Mouse (Mus musculus) T-cell, adult 2 months (primary cell): ENCODE data around the gene Efna5.

Experiments
- DNase-seq: peaks from one replicate; pipeline ENCODE4 v3.0.0; 2022; ENCODE audit warnings: low spot score

The Efna5 gene

DNA sequence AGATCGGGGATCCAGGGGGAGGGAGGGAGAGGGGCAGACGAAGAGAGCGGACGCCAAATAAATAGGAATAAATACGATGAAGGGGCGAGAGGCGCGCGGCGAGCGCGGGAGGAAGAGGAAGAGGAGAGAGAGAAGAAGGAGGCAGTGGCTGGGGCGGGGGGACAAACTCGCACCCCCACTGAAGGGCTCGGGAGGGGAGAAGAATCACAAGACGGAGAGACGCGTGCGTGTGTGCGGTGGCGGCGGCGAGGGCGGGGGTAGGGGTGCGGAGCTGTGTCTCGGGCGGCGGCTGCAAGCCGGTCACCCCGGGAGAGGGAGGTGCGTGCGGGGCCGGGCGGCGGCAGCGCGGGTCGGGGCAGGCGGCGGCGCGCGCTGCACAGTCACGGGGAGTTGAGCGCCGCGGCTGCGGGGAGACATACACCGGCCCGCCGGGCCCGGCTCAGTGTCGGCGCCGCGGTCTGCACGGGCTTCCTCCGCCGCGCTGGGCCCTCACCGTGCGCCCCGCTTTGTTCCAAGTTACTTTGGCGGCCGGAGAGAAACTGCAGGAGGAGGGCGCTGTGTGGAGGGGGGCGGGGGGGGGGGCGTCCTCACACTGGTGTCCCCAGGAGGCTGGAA lies at the start of gene Efna5:
TSS of gene Efna5 (minus strand) at position 142 of the 615 bp plus-strand sequence.
- DNase-seq: peak; percentile 11

DNA sequence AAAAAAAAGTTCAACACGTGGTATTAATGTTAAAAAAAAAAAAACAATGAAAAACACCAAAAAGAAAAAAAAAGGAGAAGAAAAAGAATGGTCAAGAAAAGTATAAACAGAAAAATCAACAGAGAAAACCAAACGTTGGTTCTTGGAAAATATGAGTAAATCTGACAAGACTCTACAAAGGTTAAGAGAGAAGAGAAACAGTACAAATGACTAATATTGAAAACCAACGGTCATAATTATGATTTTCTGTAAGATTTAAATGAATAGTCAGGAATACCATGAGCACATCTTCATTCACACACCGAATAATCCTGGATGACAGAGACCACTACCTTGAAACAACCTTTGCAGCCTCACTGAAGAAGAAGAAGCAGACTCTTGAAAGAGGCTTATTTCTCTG lies 34.2 kb upstream of the Efna5 start:
- no peak for DNase-seq

GRCm38 (mm10) chr17:62905692-62906445 lies 24.8 kb upstream of the Efna5 start:
- no peak for DNase-seq

DNA sequence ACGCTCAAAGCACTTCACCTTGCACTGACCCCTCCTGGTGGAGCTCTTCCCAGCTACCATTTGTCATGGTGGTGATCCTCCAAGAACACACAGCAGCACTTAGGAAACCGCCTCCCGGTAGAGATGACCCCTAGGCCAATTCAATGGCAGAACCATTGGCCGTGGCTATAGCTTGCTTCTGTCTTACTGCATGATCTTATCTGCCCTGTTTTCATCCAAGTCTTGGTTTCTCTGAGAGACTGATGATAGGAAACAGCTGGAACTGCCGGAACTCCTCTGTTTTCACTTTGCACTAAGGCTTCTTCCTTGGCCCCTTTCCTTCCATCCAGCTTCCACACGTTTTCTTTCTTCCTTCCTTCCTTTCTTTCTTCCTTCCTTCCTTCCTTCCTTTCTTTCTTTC lies 17.9 kb upstream of the Efna5 start:
- no peak for DNase-seq

GRCm38 (mm10) chr17:62889991-62890390 lies 8.9 kb upstream of the Efna5 start:
- DNase-seq: no peak

DNA sequence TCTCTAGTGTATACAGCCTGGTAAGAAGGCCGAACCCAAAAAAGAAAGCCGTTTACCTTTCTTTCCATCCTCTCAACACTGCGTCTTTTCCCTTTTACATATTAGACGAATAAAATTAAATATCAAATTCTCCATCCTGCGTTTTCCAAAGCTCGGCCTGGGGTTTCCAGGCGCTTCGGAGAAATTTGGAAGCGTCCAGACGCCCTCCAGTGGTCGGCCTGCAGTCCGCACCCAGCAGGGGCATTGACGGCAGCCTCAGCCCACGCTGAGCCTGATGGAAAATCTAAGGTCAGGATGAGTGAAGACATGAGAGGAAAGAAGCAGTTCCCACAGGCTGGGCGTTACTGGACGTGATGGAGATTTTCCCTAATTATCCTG lies 3.0 kb upstream of the Efna5 start:
- DNase-seq: peak; percentile 25

DNA sequence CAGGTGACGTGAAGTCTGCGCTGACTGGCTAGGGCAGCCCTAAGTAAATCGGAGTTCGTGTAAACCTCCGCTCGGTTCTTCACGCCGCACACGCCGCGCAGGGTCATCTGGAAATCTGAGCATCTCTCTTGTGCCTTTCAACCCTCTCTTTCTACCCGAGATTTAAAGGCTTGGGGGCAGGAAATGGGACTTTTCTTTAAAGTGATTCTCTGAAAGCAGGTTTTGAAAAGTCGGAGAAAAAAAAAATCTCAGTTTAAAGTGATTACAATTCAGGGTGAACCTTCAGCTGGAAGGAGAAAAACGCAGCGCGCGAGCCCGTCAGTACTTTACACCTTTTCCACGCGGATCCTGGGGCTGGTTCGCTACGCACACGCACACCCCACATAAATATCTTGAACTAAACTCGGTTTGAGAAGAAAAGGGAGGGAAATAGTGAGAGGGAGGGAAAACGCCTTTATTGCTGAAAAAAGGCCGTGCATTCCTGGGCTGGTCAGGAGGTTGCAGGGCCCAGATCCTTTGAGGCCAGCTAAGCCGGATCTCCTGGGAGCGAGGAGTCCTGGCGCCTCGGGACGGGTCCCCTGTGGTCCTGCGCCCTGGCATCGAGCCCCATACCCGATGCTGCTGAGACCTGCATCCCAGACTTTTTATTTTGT lies 2.5 kb upstream of the Efna5 start:
- DNase-seq: no peak

DNA sequence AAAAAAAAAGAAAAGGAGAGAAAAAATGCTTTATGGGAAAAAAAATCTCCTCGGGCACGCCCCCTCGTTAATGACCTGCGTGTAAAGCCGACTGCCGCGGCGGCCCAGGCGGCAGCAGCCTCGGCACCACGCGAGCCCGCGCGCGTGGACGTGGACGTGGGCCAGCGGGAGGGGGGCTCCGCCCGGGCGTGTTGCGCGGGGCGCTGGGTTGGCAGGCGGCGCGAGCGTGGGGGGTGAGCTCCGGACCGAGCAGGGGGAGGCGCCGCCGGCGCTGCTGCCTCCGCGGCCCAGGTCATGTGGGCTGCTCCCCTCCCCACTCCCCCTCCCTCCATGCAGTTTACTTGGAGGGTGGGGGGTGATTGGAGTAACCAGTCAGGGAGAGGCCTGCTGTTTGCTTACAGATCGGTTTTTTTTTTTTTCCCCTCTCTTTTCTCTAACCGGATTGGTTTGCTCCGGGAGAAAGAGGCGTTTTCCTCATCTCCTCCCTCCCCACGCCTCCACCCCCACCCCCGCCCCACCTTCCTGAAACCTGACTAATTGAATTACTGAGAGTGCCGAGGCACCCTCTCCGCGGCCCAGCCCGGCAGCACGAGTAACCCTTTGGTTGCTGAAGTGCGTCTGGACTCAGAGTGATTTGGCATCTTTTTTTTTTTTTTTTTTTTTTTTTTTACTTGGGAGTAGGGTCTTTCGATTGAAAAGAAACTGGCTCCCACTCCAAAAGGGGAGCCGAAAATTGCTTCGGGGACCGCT lies 1.8 kb upstream of the Efna5 start:
- peak; percentile 21 for DNase-seq

GRCm38 (mm10) chr17:62881791-62882725 lies 941 bp upstream of the Efna5 start:
- peak; percentile 20 for DNase-seq

- no peak for DNase-seq
These were observed 574 bp downstream of the Efna5 start for GRCm38 (mm10) chr17:62880311-62881175.

- no peak for DNase-seq
These were observed 1.4 kb downstream of the Efna5 start for GRCm38 (mm10) chr17:62879526-62880310.

DNA sequence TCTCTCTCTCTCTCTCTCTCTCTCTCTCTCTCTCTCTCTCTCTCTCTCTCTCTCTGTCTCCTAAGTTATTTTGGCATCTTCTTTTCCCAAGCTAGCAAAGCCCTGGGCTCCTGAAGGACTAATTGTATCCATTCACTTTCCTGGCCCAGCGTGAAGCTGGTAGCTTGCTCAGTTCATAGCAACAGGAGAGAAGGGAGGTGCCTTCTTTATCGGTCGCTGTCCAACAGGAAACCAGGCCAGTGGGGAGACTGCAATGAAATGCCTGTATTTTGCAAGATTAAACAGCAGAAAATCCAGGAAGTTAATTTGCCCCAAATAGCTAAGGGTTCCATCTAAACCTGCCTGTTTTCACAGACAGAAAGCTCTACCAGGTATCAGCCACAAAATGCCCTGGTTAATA lies 5.4 kb downstream of the Efna5 start:
- DNase-seq: no peak

DNA sequence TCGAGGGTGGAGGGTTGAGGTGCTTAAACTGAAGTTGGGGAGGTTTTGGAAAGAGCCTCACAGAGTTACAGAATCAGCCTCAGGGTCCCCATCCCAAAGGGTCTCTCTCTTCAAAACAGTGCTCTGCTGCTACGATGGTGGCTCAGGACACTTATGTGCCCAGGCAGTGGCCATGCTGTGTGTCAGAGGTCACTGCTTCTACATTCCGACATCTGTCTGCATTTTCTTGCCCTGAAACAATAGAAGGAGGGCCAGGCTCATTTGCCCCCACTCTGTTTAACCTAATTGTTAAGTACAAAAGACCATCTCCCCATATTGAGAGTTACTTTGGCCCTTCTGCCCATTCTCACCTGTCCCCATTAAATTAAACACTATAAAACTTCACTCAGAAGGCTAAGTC lies 9.2 kb downstream of the Efna5 start:
- DNase-seq: no peak

GRCm38 (mm10) chr17:62871191-62871590 lies 9.9 kb downstream of the Efna5 start:
- DNase-seq: no peak

- DNase-seq: no peak
These were observed 10.7 kb downstream of the Efna5 start for GRCm38 (mm10) chr17:62870446-62870845.

- no peak for DNase-seq
These were observed 16.2 kb downstream of the Efna5 start for GRCm38 (mm10) chr17:62864966-62865365.

GRCm38 (mm10) chr17:62863004-62863403 lies 18.1 kb downstream of the Efna5 start:
- DNase-seq: no peak

DNA sequence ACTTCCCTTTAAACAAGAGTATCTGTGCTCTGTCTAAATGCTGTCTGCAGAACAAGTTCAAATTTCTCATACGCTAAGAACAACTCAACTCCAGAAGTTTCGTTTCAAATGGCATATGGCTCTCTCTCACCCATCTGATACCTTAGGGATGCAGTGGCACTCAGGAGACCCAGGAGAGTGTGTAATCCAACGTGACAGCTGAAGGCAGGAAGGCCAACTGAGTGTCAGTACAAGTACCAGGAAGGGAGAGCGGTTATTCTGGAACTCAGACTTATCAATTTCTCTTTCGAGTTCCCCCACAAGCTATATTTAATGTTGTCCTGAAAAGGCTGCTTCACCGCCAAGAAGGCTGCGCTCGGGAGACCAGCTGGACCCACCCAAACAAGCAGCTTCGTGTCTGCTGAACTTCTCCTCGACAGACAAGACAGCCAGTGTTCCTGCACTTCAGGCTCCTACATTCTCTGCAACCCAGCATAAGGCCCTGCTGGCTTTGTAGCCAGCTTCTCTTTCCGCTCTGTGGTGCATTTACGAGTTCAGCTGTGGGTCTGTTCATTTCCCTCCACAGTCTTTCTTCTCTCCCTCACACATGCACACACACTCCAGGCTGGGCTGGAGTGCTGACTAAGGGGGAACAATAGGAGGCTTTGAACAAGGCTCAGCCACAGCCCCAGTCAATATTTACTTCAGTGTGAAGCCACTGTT lies 18.7 kb downstream of the Efna5 start:
- peak; percentile 9 for DNase-seq

DNA sequence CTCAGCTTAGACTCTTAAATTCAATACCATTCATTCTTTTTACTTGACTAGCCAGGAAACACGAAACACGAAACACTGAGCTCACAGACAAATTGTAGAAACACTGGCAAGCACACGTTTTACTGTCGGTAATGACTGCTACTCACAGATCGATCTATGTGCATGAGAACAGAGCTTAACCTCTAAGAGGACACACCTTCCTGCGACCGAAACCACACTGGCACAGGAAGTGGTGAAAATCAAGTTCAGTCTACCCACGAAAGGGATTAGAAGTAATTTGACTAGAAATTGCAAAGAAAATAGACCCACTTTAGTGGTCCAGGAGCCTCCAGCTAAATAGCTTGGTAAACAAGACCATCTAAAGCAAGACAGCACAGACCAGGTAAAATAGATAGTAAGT lies 23.8 kb downstream of the Efna5 start:
- DNase-seq: peak; percentile 77
